Mouse (Mus musculus) myocyte (in vitro differentiated cells): ENCODE data around the gene Tspan18. TPM values are rescaled to one million over a fixed set of nuclear protein-coding genes. Genes with fewer than 3 reads are reported as not detected.

ENCODE experiments used
- H3K27me3 ChIP-seq: one replicate; pipeline ENCODE4 v1.6.1; 2011; ENCODE audit not compliant: control insufficient read depth, insufficient read depth, insufficient read length
- H3K36me3 ChIP-seq: one replicate; pipeline ENCODE4 v1.6.1; 2011; ENCODE audit not compliant: control insufficient read depth, insufficient read depth
- H3K4me2 ChIP-seq: one replicate; pipeline ENCODE4 v1.6.1; 2011; ENCODE audit warnings: low read depth, control low read depth
- H3K4me3 ChIP-seq: one replicate; pipeline ENCODE4 v1.5.1; 2011; ENCODE audit warnings: mild to moderate bottlenecking, control low read depth, moderate library complexity
- H3K79me2 ChIP-seq: one replicate; pipeline ENCODE4 v1.6.1; 2011; ENCODE audit not compliant: control insufficient read depth, insufficient read depth
- H3ac ChIP-seq: one replicate; pipeline ENCODE4 v1.6.1; 2011; ENCODE audit not compliant: control insufficient read depth, insufficient read length
- CEBPB ChIP-seq: IDR thresholded peaks from 2 replicates; pipeline ENCODE4 v1.6.1; 2011; ENCODE audit warnings: mild to moderate bottlenecking, moderate library complexity; ENCODE audit not compliant: poor library complexity, insufficient read depth, severe bottlenecking
- E2F4 ChIP-seq: IDR thresholded peaks from one replicate; pipeline ENCODE4 v1.6.1; 2011; ENCODE audit warnings: mild to moderate bottlenecking, control low read depth, moderate library complexity; ENCODE audit not compliant: insufficient read depth
- MAX ChIP-seq: IDR thresholded peaks from one replicate; pipeline ENCODE4 v1.6.1; 2011; ENCODE audit warnings: low read depth, mild to moderate bottlenecking, control low read depth
- MYOD1 ChIP-seq, 3 experiments: IDR thresholded peaks; one replicate each; pipeline ENCODE4 v1.6.1; 2011; ENCODE audit warnings: control low read depth in 2 of 3, low read depth in 2 of 3, mild to moderate bottlenecking in 2 of 3, moderate library complexity in 1 of 3; ENCODE audit not compliant: insufficient read length in 2 of 3, control insufficient read depth in 1 of 3
- MYOG ChIP-seq, 3 experiments: IDR thresholded peaks; one replicate each; pipeline ENCODE4 v1.6.1; 2011; ENCODE audit warnings: control low read depth in 2 of 3, low read depth in 2 of 3, mild to moderate bottlenecking in 2 of 3; ENCODE audit not compliant: insufficient read length in 2 of 3, control insufficient read depth in 1 of 3, insufficient read depth in 1 of 3
- POLR2A ChIP-seq: IDR thresholded peaks from one replicate; pipeline ENCODE4 v1.6.1; 2011; ENCODE audit warnings: low read depth, mild to moderate bottlenecking, control low read depth, moderate library complexity; ENCODE audit not compliant: insufficient read length
- POLR2AphosphoS2 ChIP-seq: IDR thresholded peaks from one replicate; pipeline ENCODE4 v1.6.1; 2011; ENCODE audit warnings: low read depth, control low read depth; ENCODE audit not compliant: insufficient read length
- REST ChIP-seq: IDR thresholded peaks from one replicate; pipeline ENCODE4 v1.6.1; 2011; ENCODE audit warnings: mild to moderate bottlenecking, control low read depth, moderate library complexity; ENCODE audit not compliant: insufficient read depth, insufficient read length
- SRF ChIP-seq: IDR thresholded peaks from one replicate; pipeline ENCODE4 v1.6.1; 2011; ENCODE audit warnings: low read depth; ENCODE audit not compliant: control insufficient read depth, insufficient read length
- TCF12 ChIP-seq: IDR thresholded peaks from one replicate; pipeline ENCODE4 v1.6.1; 2011; ENCODE audit warnings: mild to moderate bottlenecking, control low read depth; ENCODE audit not compliant: poor library complexity, insufficient read depth, severe bottlenecking
- TCF3 ChIP-seq: IDR thresholded peaks from one replicate; pipeline ENCODE4 v1.6.1; 2011; ENCODE audit warnings: low read depth, control low read depth; ENCODE audit not compliant: insufficient read length
- USF1 ChIP-seq: IDR thresholded peaks from one replicate; pipeline ENCODE4 v1.6.1; 2011; ENCODE audit warnings: low read depth, mild to moderate bottlenecking, control low read depth, moderate library complexity
- polyA plus RNA-seq: library from polyadenylated mRNA; unstranded; fragments of >200 nt; fragmentation: generic; extraction: Trizol; gene quantifications from one replicate; pipeline ENCODE4 v1.2.1, GENCODE M21; 2012; ENCODE audit warnings: missing spikeins

Tspan18 gene
- polyA plus RNA-seq, 1 experiment = 0.02 TPM

DNA sequence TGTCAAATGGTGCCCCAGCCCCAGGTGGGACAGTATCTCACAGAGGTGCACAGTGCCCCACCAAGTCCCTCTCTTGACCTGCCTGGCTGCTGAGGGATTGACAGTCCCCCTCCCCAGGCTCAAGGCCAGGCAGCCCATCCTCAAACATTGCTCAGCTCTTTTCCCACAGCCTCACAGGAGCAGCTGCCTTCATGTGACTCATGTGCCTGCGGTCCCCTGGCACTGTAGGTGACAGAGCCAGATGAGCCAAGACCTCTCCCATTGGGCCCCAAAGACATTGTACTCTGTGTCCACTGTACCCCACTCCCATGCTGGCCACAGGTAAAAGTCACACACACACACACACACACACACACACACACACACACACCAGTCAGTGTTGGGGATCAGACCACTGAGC is 128.2 kb downstream of the Tspan18 start:
- Histone ChIP-seq H3K27me3 (peaks cover 57% of the 10 kb centered on the region), H3K36me3 (no peaks in the 10 kb centered on the region), H3K4me3 (no peak overlapping the region), H3ac (no peak overlapping the region), H3K79me2 (no peaks in the 10 kb centered on the region), H3K4me2 (no peak overlapping the region)
- TF ChIP-seq E2F4 = no peak
- no peak for TF ChIP-seq POLR2AphosphoS2
- no peak for TF ChIP-seq SRF
- no peak for TF ChIP-seq TCF3
- TF ChIP-seq TCF12 = no peak
- TF ChIP-seq REST = no peak
- TF ChIP-seq MYOG (IDR thresholded peaks at IDR 0.05; ENCODE audit: control insufficient read depth in 1 of 3, insufficient read depth in 1 of 3, insufficient read length in 2 of 3, low read depth in 2 of 3) = peak in 2 of 3 experiments; percentile 32 to 58
- no peak for TF ChIP-seq POLR2A
- peak in 2 of 3 experiments; percentile 16 to 33 for TF ChIP-seq MYOD1 (IDR thresholded peaks at IDR 0.05; ENCODE audit: control insufficient read depth in 1 of 3, insufficient read length in 2 of 3, low read depth in 2 of 3)
- no peak for TF ChIP-seq USF1
- TF ChIP-seq MAX = no peak
- TF ChIP-seq CEBPB = no peak

GRCm38 (mm10) chr2:93204571-93204970 is 129.7 kb downstream of the Tspan18 start:
- Histone ChIP-seq H3K27me3 (peaks cover 42% of the 10 kb centered on the region), H3ac (no peak overlapping the region), H3K4me3 (no peak overlapping the region), H3K79me2 (no peaks in the 10 kb centered on the region), H3K4me2 (no peak overlapping the region), H3K36me3 (no peaks in the 10 kb centered on the region)
- TF ChIP-seq TCF3 = no peak
- no peak for TF ChIP-seq E2F4
- no peak for TF ChIP-seq MYOD1 (IDR thresholded peaks at IDR 0.05; ENCODE audit: control insufficient read depth in 1 of 3, insufficient read length in 2 of 3, low read depth in 2 of 3)
- no peak for TF ChIP-seq POLR2AphosphoS2
- no peak for TF ChIP-seq TCF12
- TF ChIP-seq CEBPB = no peak
- TF ChIP-seq MAX = no peak
- no peak for TF ChIP-seq MYOG (IDR thresholded peaks at IDR 0.05; ENCODE audit: control insufficient read depth in 1 of 3, insufficient read depth in 1 of 3, insufficient read length in 2 of 3, low read depth in 2 of 3)
- TF ChIP-seq POLR2A = no peak
- TF ChIP-seq REST = no peak
- TF ChIP-seq SRF = no peak
- no peak for TF ChIP-seq USF1

GRCm38 (mm10) chr2:93203682-93204081 is 130.6 kb downstream of the Tspan18 start:
- H3K79me2 ChIP-seq = no peaks in the 10 kb centered on the region
- no peak overlapping the region for H3K4me3 ChIP-seq
- TF ChIP-seq E2F4 (no peak), MYOG (IDR thresholded peaks at IDR 0.05; ENCODE audit: control insufficient read depth in 1 of 3, insufficient read depth in 1 of 3, insufficient read length in 2 of 3, low read depth in 2 of 3) (no peak), TCF12 (no peak), MAX (no peak), POLR2A (no peak), MYOD1 (IDR thresholded peaks at IDR 0.05; ENCODE audit: control insufficient read depth in 1 of 3, insufficient read length in 2 of 3, low read depth in 2 of 3) (no peak)
- peaks cover 40% of the 10 kb centered on the region for H3K27me3 ChIP-seq
- no peak overlapping the region for H3ac ChIP-seq
- H3K36me3 ChIP-seq = no peaks in the 10 kb centered on the region
- no peak overlapping the region for H3K4me2 ChIP-seq

- Histone ChIP-seq H3K79me2 (no peaks in the 10 kb centered on the region), H3K4me2 (no peak overlapping the region), H3K4me3 (no peak overlapping the region), H3K27me3 (peaks cover 34% of the 10 kb centered on the region), H3ac (no peak overlapping the region), H3K36me3 (no peaks in the 10 kb centered on the region)
- TF ChIP-seq MAX (no peak), MYOG (IDR thresholded peaks at IDR 0.05; ENCODE audit: control insufficient read depth in 1 of 3, insufficient read depth in 1 of 3, insufficient read length in 2 of 3, low read depth in 2 of 3) (no peak), CEBPB (no peak), E2F4 (no peak), POLR2A (no peak), MYOD1 (IDR thresholded peaks at IDR 0.05; ENCODE audit: control insufficient read depth in 1 of 3, insufficient read length in 2 of 3, low read depth in 2 of 3) (no peak), POLR2AphosphoS2 (no peak), TCF12 (no peak), REST (no peak)
These were observed 131.5 kb downstream of the Tspan18 start for GRCm38 (mm10) chr2:93202782-93203181.

DNA sequence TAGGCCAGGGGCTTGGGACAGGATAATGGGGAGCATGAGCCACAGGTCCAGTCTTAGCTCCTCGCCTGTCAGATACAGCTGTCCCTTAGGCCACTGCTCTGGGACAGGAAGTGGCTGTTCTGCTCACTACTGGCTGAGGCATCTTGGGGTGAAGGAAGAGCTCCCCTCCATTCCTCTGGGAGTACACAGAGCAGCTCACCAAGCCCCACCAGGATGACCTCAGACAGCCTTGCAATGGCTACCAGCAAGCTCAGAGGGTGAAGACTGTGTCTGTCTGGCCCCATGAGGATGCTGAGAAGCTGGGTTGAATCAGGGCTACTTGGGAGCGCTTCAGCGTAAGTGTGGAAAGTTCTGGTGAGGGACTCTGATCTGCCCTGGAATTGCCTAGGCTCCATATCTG is 132.3 kb downstream of the Tspan18 start:
- H3K4me2 ChIP-seq = no peak overlapping the region
- H3K4me3 ChIP-seq = no peak overlapping the region
- no peak overlapping the region for H3ac ChIP-seq
- peaks cover 26% of the 10 kb centered on the region for H3K27me3 ChIP-seq
- TF ChIP-seq MAX (no peak), REST (no peak), CEBPB (no peak), E2F4 (no peak), SRF (no peak), MYOD1 (IDR thresholded peaks at IDR 0.05; ENCODE audit: control insufficient read depth in 1 of 3, insufficient read length in 2 of 3, low read depth in 2 of 3) (no peak), TCF3 (no peak), POLR2AphosphoS2 (no peak), MYOG (IDR thresholded peaks at IDR 0.05; ENCODE audit: control insufficient read depth in 1 of 3, insufficient read depth in 1 of 3, insufficient read length in 2 of 3, low read depth in 2 of 3) (no peak), USF1 (no peak), TCF12 (no peak), POLR2A (no peak)
- no peaks in the 10 kb centered on the region for H3K36me3 ChIP-seq
- H3K79me2 ChIP-seq = no peaks in the 10 kb centered on the region
